Mouse (Mus musculus): ENCODE results near the gene Upk3b. TPM values are rescaled to one million over a fixed set of nuclear protein-coding genes. Genes with fewer than 3 reads are reported as not detected.

The Upk3b gene
- polyA plus RNA-seq, 1 experiment from 2014 or later: 35.7 TPM

DNA sequence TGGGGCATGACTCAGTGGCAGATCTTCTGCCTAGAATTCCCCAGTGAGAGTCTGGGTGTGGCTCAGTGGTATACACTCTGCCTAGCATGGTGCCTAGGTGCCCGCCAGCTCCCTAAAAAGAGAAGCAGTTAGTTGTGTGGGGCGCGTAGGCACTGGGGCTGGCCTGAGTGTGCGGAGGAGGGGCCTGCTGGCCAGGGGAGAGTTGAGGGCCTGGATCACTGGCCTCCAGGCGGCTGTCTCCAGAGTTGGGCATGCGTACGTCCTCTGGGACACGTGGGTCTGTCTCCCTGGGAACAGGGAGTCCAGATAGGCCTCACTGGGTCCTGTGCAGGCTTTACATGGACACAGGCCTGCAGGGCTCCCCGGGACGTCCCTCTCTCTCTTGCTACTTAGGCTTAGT is 23.4 kb upstream of the Upk3b start:
- H3K4me1 ChIP-seq (ENCODE audit: insufficient read depth, low read depth, low read length): peaks cover 2% of the 10 kb centered on the region
- no peaks in the 10 kb centered on the region for H3K27me3 ChIP-seq (replicated peaks; ENCODE audit: insufficient read depth, low read length)
- no peak overlapping the region for H3K9ac ChIP-seq (replicated peaks; ENCODE audit: low read depth)
- no peak overlapping the region for H3K4me2 ChIP-seq (replicated peaks; ENCODE audit: low read depth, low read length)
- no peaks in the 10 kb centered on the region for H3K9me3 ChIP-seq (ENCODE audit: low read length)
- DNase-seq (ENCODE audit: low spot score) (no peak), ATAC-seq (peak; percentile 49)
- 73% methylated on average over 10 of the region's 10 CpGs for WGBS
- no peak overlapping the region for H3K4me3 ChIP-seq (ENCODE audit: low read depth, low read length)
- TF ChIP-seq EP300 (IDR thresholded peaks at IDR 0.05): no peak
- TF ChIP-seq CTCF (IDR thresholded peaks at IDR 0.05): no peak
- H3K27ac ChIP-seq (ENCODE audit: low read length): peak overlapping the region; percentile 76; the same call in 1 of the 2 replicates
- peaks cover 9% of the 10 kb centered on the region; the same call in 1 of the 2 replicates for H3K36me3 ChIP-seq (ENCODE audit: insufficient read depth, low read length)

DNA sequence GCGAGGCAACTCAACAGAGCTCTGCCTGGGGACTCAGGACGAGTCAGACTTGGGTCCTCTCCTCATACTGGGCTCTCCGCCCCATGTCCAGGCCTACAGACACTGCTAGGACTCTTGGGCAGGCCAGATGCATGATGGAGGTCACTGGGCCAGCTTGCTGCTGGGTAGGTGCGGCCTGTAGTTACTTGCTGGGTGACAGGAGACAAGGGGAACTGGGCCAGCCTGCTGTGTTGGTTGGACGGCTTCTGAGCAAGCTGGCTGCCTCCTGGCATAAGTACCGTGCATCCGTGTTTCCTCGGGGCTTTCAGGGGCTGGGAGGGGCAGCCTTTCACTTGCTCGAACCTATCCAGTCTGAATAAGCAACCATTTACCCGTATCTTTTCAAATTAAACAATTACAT is 22.7 kb upstream of the Upk3b start:
- DNase-seq (ENCODE audit: low spot score): peak; percentile 14

GRCm38 (mm10) chr5:136016014-136016876 is 22.1 kb upstream of the Upk3b start:
- TF ChIP-seq EP300 (IDR thresholded peaks at IDR 0.05) (no peak), CTCF (IDR thresholded peaks at IDR 0.05) (no peak)
- no peak overlapping the region for H3K9ac ChIP-seq (replicated peaks; ENCODE audit: low read depth)
- H3K27me3 ChIP-seq (replicated peaks; ENCODE audit: insufficient read depth, low read length): no peaks in the 10 kb centered on the region
- no peak overlapping the region for H3K4me3 ChIP-seq (ENCODE audit: low read depth, low read length)
- no peak overlapping the region for H3K4me2 ChIP-seq (replicated peaks; ENCODE audit: low read depth, low read length)
- H3K9me3 ChIP-seq (ENCODE audit: low read length): no peaks in the 10 kb centered on the region
- H3K4me1 ChIP-seq (ENCODE audit: insufficient read depth, low read depth, low read length): peaks cover 2% of the 10 kb centered on the region
- peaks cover 9% of the 10 kb centered on the region; the same call in 1 of the 2 replicates for H3K36me3 ChIP-seq (ENCODE audit: insufficient read depth, low read length)
- DNase-seq (ENCODE audit: low spot score): peak; percentile 44
- peak overlapping the region; percentile 76 for H3K27ac ChIP-seq (ENCODE audit: low read length)
- peak; percentile 11 for ATAC-seq
- 58% methylated on average over 10 of the region's 10 CpGs for WGBS

More for the DNA sequence above, 22.7 kb upstream of the Upk3b start:
- Histone ChIP-seq H3K9ac (replicated peaks; ENCODE audit: low read depth) (no peak overlapping the region), H3K4me1 (ENCODE audit: insufficient read depth, low read depth, low read length) (peaks cover 2% of the 10 kb centered on the region), H3K4me2 (replicated peaks; ENCODE audit: low read depth, low read length) (no peak overlapping the region), H3K9me3 (ENCODE audit: low read length) (no peaks in the 10 kb centered on the region), H3K27me3 (replicated peaks; ENCODE audit: insufficient read depth, low read length) (no peaks in the 10 kb centered on the region), H3K27ac (ENCODE audit: low read length) (peak overlapping the region; percentile 76; the same call in 1 of the 2 replicates), H3K36me3 (ENCODE audit: insufficient read depth, low read length) (peaks cover 9% of the 10 kb centered on the region; the same call in 1 of the 2 replicates), H3K4me3 (ENCODE audit: low read depth, low read length) (no peak overlapping the region)
- 64% methylated on average over 10 of the region's 10 CpGs for WGBS
- ATAC-seq: no peak
- TF ChIP-seq CTCF (IDR thresholded peaks at IDR 0.05) (no peak), EP300 (IDR thresholded peaks at IDR 0.05) (no peak)

DNA sequence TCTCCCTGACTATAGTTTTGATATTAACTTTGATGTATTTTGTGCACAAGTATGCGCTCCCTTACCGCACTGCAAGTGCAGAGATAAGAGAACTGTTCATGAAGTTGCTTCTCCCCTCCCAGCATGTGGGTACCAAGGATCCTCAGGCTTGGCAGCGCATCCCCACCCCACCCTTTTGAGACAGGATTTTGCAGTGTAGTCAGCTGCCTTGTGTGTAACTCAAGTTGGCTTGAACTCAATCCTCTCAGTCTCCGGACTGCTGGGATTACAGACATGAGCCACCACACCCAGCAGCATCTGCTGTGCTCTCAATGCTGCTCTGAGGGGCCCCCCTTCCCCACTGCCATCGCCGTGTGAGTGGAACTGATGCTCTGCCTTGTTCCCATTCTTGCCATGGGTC is 21.0 kb upstream of the Upk3b start:
- no peak for DNase-seq (ENCODE audit: low spot score)
- no peak for ATAC-seq
- TF ChIP-seq EP300 (IDR thresholded peaks at IDR 0.05): no peak
- TF ChIP-seq CTCF (IDR thresholded peaks at IDR 0.05): no peak
- H3K4me3 ChIP-seq (ENCODE audit: low read depth, low read length): no peak overlapping the region
- no peak overlapping the region for H3K9ac ChIP-seq (replicated peaks; ENCODE audit: low read depth)
- 74% methylated on average over 6 of the region's 6 CpGs for WGBS
- H3K27me3 ChIP-seq (replicated peaks; ENCODE audit: insufficient read depth, low read length): no peaks in the 10 kb centered on the region
- no peaks in the 10 kb centered on the region for H3K9me3 ChIP-seq (ENCODE audit: low read length)
- H3K27ac ChIP-seq (ENCODE audit: low read length): no peak overlapping the region
- no peak overlapping the region for H3K4me2 ChIP-seq (replicated peaks; ENCODE audit: low read depth, low read length)
- peaks cover 2% of the 10 kb centered on the region for H3K4me1 ChIP-seq (ENCODE audit: insufficient read depth, low read depth, low read length)
- H3K36me3 ChIP-seq (ENCODE audit: insufficient read depth, low read length): peaks cover 3% of the 10 kb centered on the region; the same call in 1 of the 2 replicates

DNA sequence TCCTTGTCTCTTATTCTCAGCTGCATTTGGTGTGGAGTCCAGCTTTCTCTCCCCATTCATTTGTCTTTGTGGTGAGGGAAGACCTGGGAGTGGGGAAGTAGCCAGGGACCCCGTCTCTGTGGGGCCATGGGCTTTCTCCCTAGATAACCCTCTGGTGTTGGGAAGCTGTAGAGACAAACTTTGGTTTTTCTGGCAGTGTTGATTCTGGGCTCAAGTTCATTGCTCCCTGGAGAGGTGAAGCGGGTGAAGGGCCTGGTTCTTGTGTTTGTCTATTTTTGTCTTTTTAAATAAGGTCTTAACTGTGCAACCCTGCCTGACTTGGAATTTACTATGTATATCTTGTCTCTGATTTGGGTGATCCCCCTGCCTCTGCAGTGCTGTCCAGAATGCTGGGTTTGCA is 19.6 kb upstream of the Upk3b start:
- Histone ChIP-seq H3K36me3 (ENCODE audit: insufficient read depth, low read length) (no peaks in the 10 kb centered on the region), H3K4me1 (ENCODE audit: insufficient read depth, low read depth, low read length) (peaks cover 2% of the 10 kb centered on the region), H3K27ac (ENCODE audit: low read length) (no peak overlapping the region), H3K27me3 (replicated peaks; ENCODE audit: insufficient read depth, low read length) (no peaks in the 10 kb centered on the region), H3K9ac (replicated peaks; ENCODE audit: low read depth) (no peak overlapping the region), H3K4me2 (replicated peaks; ENCODE audit: low read depth, low read length) (no peak overlapping the region), H3K4me3 (ENCODE audit: low read depth, low read length) (no peak overlapping the region), H3K9me3 (ENCODE audit: low read length) (no peaks in the 10 kb centered on the region)
- ATAC-seq (no peak), DNase-seq (ENCODE audit: low spot score) (no peak)
- WGBS: 68% methylated on average over 2 of the region's 2 CpGs
- no peak for TF ChIP-seq EP300 (IDR thresholded peaks at IDR 0.05)
- TF ChIP-seq CTCF (IDR thresholded peaks at IDR 0.05): no peak

- Histone ChIP-seq H3K4me2 (replicated peaks; ENCODE audit: low read depth, low read length) (no peak overlapping the region), H3K27me3 (replicated peaks; ENCODE audit: insufficient read depth, low read length) (no peaks in the 10 kb centered on the region), H3K4me3 (ENCODE audit: low read depth, low read length) (no peak overlapping the region), H3K4me1 (ENCODE audit: insufficient read depth, low read depth, low read length) (peaks cover 2% of the 10 kb centered on the region), H3K9ac (replicated peaks; ENCODE audit: low read depth) (no peak overlapping the region), H3K9me3 (ENCODE audit: low read length) (no peaks in the 10 kb centered on the region), H3K36me3 (ENCODE audit: insufficient read depth, low read length) (no peaks in the 10 kb centered on the region), H3K27ac (ENCODE audit: low read length) (no peak overlapping the region)
- peak; percentile 80 for ATAC-seq
- 36% methylated on average over 1 of the region's 1 CpGs for WGBS
- peak; percentile 82 for DNase-seq (ENCODE audit: low spot score)
- TF ChIP-seq EP300 (IDR thresholded peaks at IDR 0.05) (peak; percentile 63), CTCF (IDR thresholded peaks at IDR 0.05) (no peak)
These were observed 18.4 kb upstream of the Upk3b start for GRCm38 (mm10) chr5:136019907-136020306.

All from lung, postnatal 0 days (tissue).